Mouse (Mus musculus): ENCODE measurements at regions not wholly inside any gene's neighbourhood (a gene's known extent, or its start where the extent isn't known, plus 50 kb on each side); places are given as distances from the start of the nearest gene placed in this dataset.

GRCm38 (mm10) chr10:117527243-117527642, 102.1 kb upstream of the Cpm start:
- TF ChIP-seq CTCF (IDR thresholded peaks at IDR 0.05; ENCODE audit: low read depth) (no peak), EP300 (optimal IDR thresholded peaks at IDR 0.05) (no peak)
